ENCODE assay signal across 10 mouse cellular contexts in genomic region chr2:158166628-158167027, GRCm38 (mm10). TPM values are rescaled to one million over a fixed set of nuclear protein-coding genes. Genes with fewer than 3 reads are reported as not detected.
A peak's percentile ranks its signal among the peaks of the same experiment; 100 is the strongest.
DNase-seq lines count a peak whose midpoint lies in the region.
"Had no signal": no experiment of that assay in that cellular context is flagged by ENCODE, and none has a peak within 500 bp of the region (broad histone marks: within the 10 kb centered on the region; RNA-seq: fewer than 3 reads in every experiment).

No protein-coding gene starts in this region.

- H3K4me1 ChIP-seq in brown adipose tissue, adult 24 weeks (ENCODE audit: control insufficient read depth, insufficient read depth, insufficient read length, low read length): no peaks in the 10 kb centered on the region; the same call in 1 of the 2 replicates
- H3K4me1 ChIP-seq: midbrain, embryonic 12.5 days had no signal

- no peak overlapping the region for H3K4me3 ChIP-seq in brown adipose tissue, adult 24 weeks (ENCODE audit: insufficient read depth, low read depth, low read length)
- H3K4me3 ChIP-seq: embryonic facial prominence, embryonic 12.5 days; midbrain, embryonic 12.5 days had no signal

- peak overlapping the region; percentile 78 for H3K27ac ChIP-seq in brown adipose tissue, adult 24 weeks (replicated peaks; ENCODE audit: low read depth, low read length)
- H3K27ac ChIP-seq: embryonic facial prominence, embryonic 12.5 days; midbrain, embryonic 12.5 days had no signal

- DNase-seq in CD8-positive naive resting alpha-beta T cell, adult 2 months (ENCODE audit: low read depth in 2 of 2, low spot score in 2 of 2): peak; percentile 67 to 73
- peak; percentile 64 to 72 for DNase-seq in kidney, postnatal 36 days
- DNase-seq in skeletal muscle tissue, adult 2 months (ENCODE audit: low read depth, low spot score): peak; percentile 45
- DNase-seq in neural tube, embryonic 10.5 days (ENCODE audit: extremely low spot score, low spot score): no peak
- no peak for DNase-seq in urinary bladder, postnatal 25 days (ENCODE audit: low spot score)
- DNase-seq in cerebellum, postnatal 10 days: no peak
- DNase-seq in layer of hippocampus, postnatal 14 days (ENCODE audit: low spot score in 2 of 2): no peak

RNA-seq across cellular contexts. Expression of gene Tgm2, which starts 20.4 kb away (rescaled TPM):
- 66.0 and 82.7 TPM in 2 replicates for polyA plus RNA-seq in brown adipose tissue, adult 24 weeks (2012; ENCODE audit: insufficient read depth, insufficient read length, missing spikeins)
- 1 to 10 TPM; 5.8 to 6.0 TPM for total RNA-seq in layer of hippocampus, postnatal 14 days (2021)

Comparison
In these comparisons a context has a peak if more than half of its experiments do, and no peak if none do; other contexts are left out.
1. DNase-seq: peak in CD8-positive naive resting alpha-beta T cell, adult 2 months (2 of 2), kidney, postnatal 36 days (2 of 2) and skeletal muscle tissue, adult 2 months (single experiment); none in neural tube, embryonic 10.5 days (single experiment), urinary bladder, postnatal 25 days (single experiment), cerebellum, postnatal 10 days (0 of 2) and layer of hippocampus, postnatal 14 days (0 of 2).